Mouse (Mus musculus): ENCODE measurements at regions not wholly inside any gene's neighbourhood (a gene's known extent, or its start where the extent isn't known, plus 50 kb on each side); places are given as distances from the start of the nearest gene placed in this dataset.
A peak's percentile ranks its signal among the peaks of the same experiment; 100 is the strongest.

GRCm38 (mm10) chr1:42471846-42472494 lies 223.6 kb upstream of the Pou3f3 start:
- DNase-seq (ENCODE audit: low spot score): no peak

- no peak for DNase-seq (ENCODE audit: low spot score)
Measured at GRCm38 (mm10) chr1:42472495-42473230, 222.9 kb upstream of the Pou3f3 start.

GRCm38 (mm10) chr1:42474197-42474596 lies 221.4 kb upstream of the Pou3f3 start:
- no peak for DNase-seq (ENCODE audit: low spot score)

DNA sequence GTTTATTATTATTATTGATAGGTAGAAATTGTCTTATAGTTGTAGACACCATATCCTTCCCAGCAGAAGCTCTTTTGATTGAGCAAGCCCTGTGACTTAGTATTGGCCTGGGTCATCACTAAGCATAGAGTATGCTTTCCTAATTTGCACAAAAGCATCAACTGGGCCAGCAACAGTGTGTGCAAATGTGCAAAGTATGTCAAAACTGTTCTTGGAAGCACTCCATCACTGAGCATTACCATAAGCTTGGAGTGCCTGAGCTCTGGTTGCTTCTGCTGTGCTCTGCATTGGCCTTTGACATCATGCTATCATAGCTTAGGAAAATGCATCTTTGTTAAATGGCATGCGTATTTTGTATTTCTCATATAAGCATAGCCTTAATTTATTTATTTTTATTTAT lies 220.7 kb upstream of the Pou3f3 start:
- no peak for DNase-seq (ENCODE audit: low spot score)

DNA sequence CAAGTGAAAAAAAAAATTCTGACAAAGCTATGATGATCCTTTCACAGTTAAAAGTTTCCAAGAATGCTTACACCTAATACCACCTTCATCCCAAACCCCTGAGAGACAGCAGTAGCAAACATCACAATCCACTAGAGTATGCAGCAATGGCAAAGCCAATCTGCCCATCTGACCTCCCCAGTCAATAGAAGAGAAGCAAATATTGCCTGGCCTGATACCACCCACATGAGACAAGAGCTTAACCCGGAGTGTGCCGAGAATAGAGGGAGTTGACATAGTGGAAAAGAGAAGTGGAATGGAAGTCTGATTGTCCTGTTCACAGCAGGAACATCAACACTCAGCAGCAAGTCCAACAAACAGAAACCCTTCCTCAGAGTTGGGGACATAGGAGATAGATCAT lies 219.9 kb upstream of the Pou3f3 start:
- no peak for DNase-seq (ENCODE audit: low spot score)

GRCm38 (mm10) chr1:42480348-42480920 lies 215.1 kb upstream of the Pou3f3 start:
- no peak for DNase-seq (ENCODE audit: low spot score)

DNA sequence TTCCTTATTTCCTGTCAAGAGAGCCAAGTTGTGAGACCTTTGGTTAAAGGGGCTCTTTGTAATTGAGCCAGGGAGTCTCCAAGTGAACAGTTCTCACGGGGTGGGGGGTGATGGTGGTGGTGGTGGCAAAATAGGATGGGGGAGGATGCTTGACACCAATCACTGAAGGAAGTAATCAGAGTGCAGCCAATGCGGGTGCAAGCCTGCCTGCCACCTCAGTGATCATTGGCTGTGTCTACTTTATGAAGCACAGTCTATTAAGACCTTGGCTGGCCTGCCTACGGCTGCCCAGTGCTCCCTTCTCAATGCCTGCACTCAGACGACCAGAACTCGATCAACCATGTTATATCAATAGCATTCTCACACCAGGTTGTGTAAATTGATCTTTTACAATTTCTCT lies 206.0 kb upstream of the Pou3f3 start:
- no peak for DNase-seq (ENCODE audit: low spot score)

DNA sequence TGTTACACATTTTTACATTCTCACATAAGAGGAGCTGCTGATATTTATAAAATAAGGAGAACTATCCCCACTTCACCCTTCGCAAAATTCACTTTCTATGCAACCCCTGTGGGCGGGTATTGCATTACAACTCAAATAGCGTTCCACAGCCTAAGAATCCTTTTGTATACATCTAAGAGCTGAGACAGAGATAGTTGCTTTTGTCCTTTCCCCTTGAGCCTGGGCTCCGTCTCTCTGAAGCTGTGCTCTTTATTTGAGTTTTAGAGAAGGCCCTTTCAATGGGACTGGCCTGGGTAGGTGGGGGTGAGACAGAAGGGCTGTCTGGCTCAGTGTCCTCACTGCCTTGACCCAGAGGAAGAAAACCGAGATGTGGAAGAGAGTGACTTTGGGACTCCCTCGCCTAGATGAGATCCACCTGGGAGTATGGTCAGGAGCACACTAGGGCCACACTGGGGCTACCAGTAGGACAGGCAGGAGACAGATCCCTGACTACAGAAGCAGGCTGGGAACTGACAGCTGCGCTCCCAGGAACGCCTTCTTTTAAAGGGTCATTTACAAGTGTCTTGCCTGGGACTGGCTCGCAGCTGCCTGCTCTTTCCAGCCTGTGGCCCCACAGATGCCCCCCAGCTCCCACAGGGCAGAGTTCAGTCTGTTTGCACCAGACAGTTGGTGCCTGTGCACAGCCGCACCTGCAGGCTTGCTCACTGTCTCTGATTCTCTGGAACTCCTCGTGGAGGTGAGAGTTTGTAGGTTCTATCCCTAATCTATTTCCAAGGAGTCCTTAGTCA lies 204.5 kb upstream of the Pou3f3 start:
- DNase-seq (ENCODE audit: low spot score): no peak

- DNase-seq (ENCODE audit: low spot score): no peak
Measured at GRCm38 (mm10) chr1:42491644-42492277, 203.8 kb upstream of the Pou3f3 start.

GRCm38 (mm10) chr1:42496022-42496421 lies 199.5 kb upstream of the Pou3f3 start:
- DNase-seq (ENCODE audit: low spot score): no peak

DNA sequence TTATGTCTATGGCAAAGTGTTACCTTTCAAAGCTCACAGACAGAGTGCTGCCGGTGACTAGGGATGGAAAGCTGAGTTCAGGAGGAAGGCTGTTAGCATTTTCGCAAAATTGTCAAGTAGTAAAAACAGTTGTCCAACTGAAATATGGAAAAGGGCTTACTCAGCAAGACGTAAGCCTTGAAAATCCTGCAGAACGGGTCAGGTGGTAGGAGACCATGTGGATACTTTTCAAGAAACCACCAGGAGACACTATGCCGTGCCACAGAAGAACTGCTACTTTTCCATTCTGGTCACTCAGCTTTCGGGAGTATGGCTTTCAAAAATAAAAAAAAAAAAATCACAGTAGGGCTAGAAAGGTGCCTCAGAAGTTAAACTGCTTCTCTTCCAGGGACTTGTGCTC lies 199.1 kb upstream of the Pou3f3 start:
- no peak for DNase-seq (ENCODE audit: low spot score)

DNA sequence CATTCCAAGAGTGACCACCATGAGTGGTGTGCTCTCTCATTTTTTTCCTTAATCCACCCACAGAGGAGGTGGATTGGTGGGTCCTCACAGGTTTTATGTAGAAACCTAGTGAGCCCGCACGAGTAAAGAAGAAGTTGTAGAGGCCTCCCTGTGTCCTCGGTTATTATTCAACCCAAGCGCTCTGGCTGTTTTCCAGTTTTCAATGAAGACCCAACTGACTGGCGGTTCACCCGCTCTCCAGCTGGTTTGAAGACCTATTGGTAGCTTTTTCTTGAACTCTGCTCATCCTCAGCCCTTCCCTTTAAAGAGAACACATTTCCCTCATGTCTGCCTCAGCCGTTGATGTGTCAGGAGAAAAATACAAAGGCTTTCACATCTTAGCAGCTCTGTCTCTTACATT lies 196.7 kb upstream of the Pou3f3 start:
- DNase-seq (ENCODE audit: low spot score): no peak

DNA sequence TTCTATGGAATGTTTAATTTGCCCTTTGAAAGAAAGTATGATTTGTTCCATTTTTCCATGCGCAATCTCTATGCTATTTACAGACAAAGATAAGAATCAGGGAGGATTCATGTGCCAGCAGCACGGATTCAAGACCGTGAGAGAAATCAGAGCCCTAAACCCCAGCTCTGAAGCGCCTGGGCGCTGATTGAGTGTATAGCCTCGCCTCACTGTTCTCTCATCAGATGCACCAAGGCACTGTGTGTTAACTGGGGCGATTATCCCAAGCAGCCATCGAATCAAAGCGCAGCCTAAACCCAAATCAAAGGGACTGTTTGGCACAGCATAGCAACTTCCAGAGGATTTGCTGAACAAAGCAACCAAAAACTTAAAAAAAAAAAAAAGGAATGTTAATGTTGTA lies 191.1 kb upstream of the Pou3f3 start:
- no peak for DNase-seq (ENCODE audit: low spot score)

GRCm38 (mm10) chr1:42505048-42505729 lies 190.4 kb upstream of the Pou3f3 start:
- DNase-seq (ENCODE audit: low spot score): no peak

- DNase-seq (ENCODE audit: low spot score): no peak
Measured at GRCm38 (mm10) chr1:42514417-42514816, 181.2 kb upstream of the Pou3f3 start.

DNA sequence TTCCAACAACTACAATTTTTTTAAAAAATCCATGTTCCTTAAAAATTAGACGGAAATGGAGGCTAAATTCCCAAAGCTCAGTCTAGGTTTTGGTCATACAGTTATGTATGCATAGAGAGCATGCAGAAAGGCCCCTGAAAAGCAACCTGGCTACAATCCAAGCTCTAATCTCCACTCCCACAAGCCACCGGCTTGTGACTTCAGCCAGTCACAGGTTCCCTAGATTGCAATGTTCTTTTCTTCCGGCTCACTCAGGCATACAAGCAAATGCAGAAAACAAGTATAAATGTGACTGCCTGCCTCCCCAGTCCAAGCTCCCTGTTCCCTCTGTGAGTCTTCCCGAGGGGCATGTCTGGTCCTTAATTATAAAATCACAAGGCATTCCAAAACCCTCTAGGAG lies 171.2 kb upstream of the Pou3f3 start:
- DNase-seq (ENCODE audit: low spot score): no peak

DNA sequence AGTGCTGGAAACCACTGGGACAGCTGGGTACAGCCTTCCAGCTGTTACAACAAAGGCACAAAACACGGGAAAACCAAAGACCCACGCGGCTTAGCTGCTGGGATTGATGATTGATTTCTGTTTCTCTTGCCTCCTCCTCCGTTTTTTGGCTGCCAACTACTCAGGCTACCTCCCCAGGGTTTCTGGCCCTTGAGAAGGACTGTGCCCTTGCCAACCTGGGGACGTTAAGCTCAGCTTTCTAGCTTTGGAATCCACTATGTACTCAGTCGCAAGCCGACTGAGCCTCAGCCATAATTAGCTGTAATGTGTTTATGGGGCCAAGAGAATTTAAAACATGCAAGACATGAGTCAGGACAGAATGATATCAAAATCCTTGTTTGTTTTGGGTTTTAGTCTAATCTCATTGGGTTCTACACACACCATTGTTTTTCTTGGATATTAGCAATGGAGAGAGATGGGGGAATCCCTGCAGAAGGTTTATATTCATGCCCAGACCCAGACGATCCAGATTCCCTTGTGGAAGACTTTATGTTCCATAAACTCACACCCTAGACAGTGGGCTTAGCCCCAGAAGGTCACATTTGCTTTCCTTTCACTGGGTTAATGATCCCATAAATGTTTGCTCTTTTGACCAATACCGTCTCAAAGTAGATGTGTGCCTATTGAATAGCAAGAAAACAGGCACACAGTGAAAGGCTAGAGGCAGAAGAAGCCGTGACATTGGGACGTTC lies 167.7 kb upstream of the Pou3f3 start:
- DNase-seq (ENCODE audit: low spot score): peak; percentile 25

DNA sequence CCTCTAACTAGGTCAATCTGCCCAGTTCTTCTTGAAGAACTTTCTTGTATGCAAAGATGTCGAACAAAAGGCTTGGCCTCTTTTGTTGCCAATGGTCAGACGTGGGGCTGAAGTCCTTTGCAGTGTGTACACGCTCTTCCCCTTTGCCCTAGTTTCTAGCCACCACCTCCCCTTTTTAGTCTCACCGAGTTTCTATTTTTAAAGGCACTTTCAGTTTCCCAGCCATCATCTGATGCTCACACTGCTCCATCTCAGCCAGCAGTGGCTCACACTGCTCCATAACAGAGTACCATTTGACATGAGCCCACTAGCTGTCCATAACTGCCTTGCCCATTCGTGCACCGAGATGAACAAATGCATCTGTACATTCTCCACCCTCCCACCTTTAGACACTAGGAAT lies 162.7 kb upstream of the Pou3f3 start:
- peak; percentile 20 for DNase-seq (ENCODE audit: low spot score)

DNA sequence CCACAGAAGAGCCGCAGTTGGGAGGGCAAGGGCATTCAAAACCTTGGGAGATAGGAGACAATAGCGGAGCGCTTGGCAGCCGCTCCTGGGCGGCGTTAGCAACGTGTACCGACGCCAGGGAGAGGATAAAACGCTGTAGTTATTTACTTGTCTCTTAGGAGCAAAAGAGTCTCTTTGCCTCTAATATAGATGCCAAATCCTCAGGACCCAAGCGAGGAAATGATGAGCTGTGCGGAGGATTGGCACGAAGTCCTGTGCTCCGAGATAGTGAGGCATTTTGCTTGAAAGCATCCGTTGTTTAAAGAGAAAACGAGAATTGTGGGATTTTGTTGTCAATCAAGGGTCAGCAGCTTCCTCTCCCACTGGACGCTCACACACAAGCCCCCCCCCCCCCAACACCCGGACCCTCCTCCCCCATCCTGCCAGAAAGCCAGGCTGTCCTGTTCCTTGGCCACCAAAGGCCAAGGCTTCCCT lies 156.5 kb upstream of the Pou3f3 start:
- DNase-seq (ENCODE audit: low spot score): no peak

Data from gastrocnemius, adult 18-20 months (tissue).